ENCODE assay signal across 8 mouse cellular contexts in genomic region chr19:10203146-10203847, GRCm38 (mm10). TPM values are rescaled to one million over a fixed set of nuclear protein-coding genes. Genes with fewer than 3 reads are reported as not detected.
DNase-seq lines count a peak whose midpoint lies in the region; ATAC-seq and TF ChIP-seq lines count a peak whose summit lies in the region.

No protein-coding gene starts in this region.

- ATAC-seq in kidney, embryonic 15.5 days (replicated peaks; ENCODE audit: low FRiP score) = peak; percentile 67
- no peak; the same call in 1 of the 2 replicates for ATAC-seq in hindbrain, embryonic 16.5 days
- ATAC-seq in midbrain, postnatal 0 days (ENCODE audit: low FRiP score) = peak; percentile 1; the same call in 1 of the 2 replicates

- peaks cover 63% of the 10 kb centered on the region for H3K36me3 ChIP-seq in kidney, embryonic 15.5 days
- peaks cover 10% of the 10 kb centered on the region for H3K36me3 ChIP-seq in hindbrain, embryonic 16.5 days (ENCODE audit: control insufficient read depth, insufficient read depth, low read length)
- peaks cover 32% of the 10 kb centered on the region for H3K36me3 ChIP-seq in midbrain, postnatal 0 days (ENCODE audit: insufficient read depth, low read length)

- no peaks in the 10 kb centered on the region for H3K9me3 ChIP-seq in kidney, embryonic 15.5 days (replicated peaks)
- no peaks in the 10 kb centered on the region for H3K9me3 ChIP-seq in hindbrain, embryonic 16.5 days (ENCODE audit: control insufficient read depth, low read length)
- H3K9me3 ChIP-seq in midbrain, postnatal 0 days (ENCODE audit: low read length) = no peaks in the 10 kb centered on the region

- TF ChIP-seq POLR2A in brain, embryonic 14.5 days (IDR thresholded peaks at IDR 0.05; ENCODE audit: borderline replicate concordance, extremely low read depth, insufficient read depth, insufficient read length, poor library complexity, severe bottlenecking) = no peak

- 1% methylated on average over 23 of the region's 23 CpGs for WGBS in kidney, embryonic 15.5 days
- 2% methylated on average over 23 of the region's 23 CpGs for WGBS in hindbrain, embryonic 16.5 days
- WGBS in midbrain, postnatal 0 days = 4% methylated on average over 23 of the region's 23 CpGs

- peak overlapping the region; percentile 81 for H3K4me2 ChIP-seq in kidney, embryonic 15.5 days
- peak overlapping the region; percentile 92 for H3K4me2 ChIP-seq in hindbrain, embryonic 16.5 days (ENCODE audit: low read length)
- peak overlapping the region; percentile 85 for H3K4me2 ChIP-seq in midbrain, postnatal 0 days (ENCODE audit: low read depth, low read length, poor library complexity, severe bottlenecking)

- no peaks in the 10 kb centered on the region for H3K27me3 ChIP-seq in kidney, embryonic 15.5 days
- H3K27me3 ChIP-seq in hindbrain, embryonic 16.5 days (replicated peaks; ENCODE audit: control insufficient read depth, insufficient read depth, low read length) = no peaks in the 10 kb centered on the region
- no peaks in the 10 kb centered on the region for H3K27me3 ChIP-seq in midbrain, postnatal 0 days (ENCODE audit: insufficient read depth, low read length)

- no peak for TF ChIP-seq CTCF in brain, embryonic 14.5 days (IDR thresholded peaks at IDR 0.05; ENCODE audit: borderline replicate concordance, extremely low read depth, insufficient read depth, insufficient read length)
- no peak for TF ChIP-seq CTCF in midbrain, postnatal 0 days (IDR thresholded peaks at IDR 0.05)

- peak overlapping the region; percentile 74 for H3K4me3 ChIP-seq in kidney, embryonic 15.5 days (replicated peaks)
- peak overlapping the region; percentile 81 for H3K4me3 ChIP-seq in hindbrain, embryonic 16.5 days (ENCODE audit: low read length)
- H3K4me3 ChIP-seq in midbrain, postnatal 0 days (ENCODE audit: low read depth, low read length) = peak overlapping the region; percentile 80

- H3K9ac ChIP-seq in kidney, embryonic 15.5 days = peak overlapping the region; percentile 84
- peak overlapping the region; percentile 88 for H3K9ac ChIP-seq in hindbrain, embryonic 16.5 days (ENCODE audit: low read depth, low read length)
- peak overlapping the region; percentile 70 for H3K9ac ChIP-seq in midbrain, postnatal 0 days (replicated peaks; ENCODE audit: low read length, poor library complexity, severe bottlenecking)

- DNase-seq in kidney, postnatal 14 days = no peak
- peak; percentile 56 for DNase-seq in brain, embryonic 14.5 days (ENCODE audit: low read depth)
- no peak for DNase-seq in midbrain, postnatal 0 days (ENCODE audit: low spot score)
- DNase-seq in embryo, embryonic 9.5 days (ENCODE audit: extremely low spot score) = no peak
- no peak for DNase-seq in frontal cortex, postnatal 14 days (ENCODE audit: low spot score in 2 of 2)
- no peak for DNase-seq in adrenal gland, postnatal 36 days

- H3K27ac ChIP-seq in kidney, embryonic 15.5 days = peak overlapping the region; percentile 91
- peak overlapping the region; percentile 82 for H3K27ac ChIP-seq in hindbrain, embryonic 16.5 days (ENCODE audit: low read depth, low read length)
- H3K27ac ChIP-seq in midbrain, postnatal 0 days (ENCODE audit: low read depth, low read length) = peak overlapping the region; percentile 71

- peaks cover 16% of the 10 kb centered on the region for H3K4me1 ChIP-seq in kidney, embryonic 15.5 days
- peaks cover 16% of the 10 kb centered on the region for H3K4me1 ChIP-seq in hindbrain, embryonic 16.5 days (ENCODE audit: control insufficient read depth, insufficient read depth, low read depth, low read length)
- H3K4me1 ChIP-seq in midbrain, postnatal 0 days (ENCODE audit: insufficient read depth, low read length) = peaks cover 10% of the 10 kb centered on the region; the same call in 1 of the 2 replicates

RNA-seq across cellular contexts. Expression of gene Tmem258, which starts 0.5 kb away (rescaled TPM):
- 477 and 511 TPM in 2 replicates for polyA plus RNA-seq in kidney, embryonic 15.5 days (2015; fragmentation: Nextera tagmentation; extraction: Ambion mirVana)
- 108 and 164 TPM in 2 replicates for polyA plus RNA-seq in brain, embryonic 14.5 days (2012; rRNA removed)
- 281 and 311 TPM in 2 replicates for polyA plus RNA-seq in hindbrain, embryonic 16.5 days (2015; fragmentation: Nextera tagmentation; extraction: Ambion mirVana)
- total RNA-seq in midbrain, postnatal 0 days (2014; rRNA removed) = 61.4 and 84.7 TPM in 2 replicates
- 279 and 299 TPM in 2 replicates for polyA plus RNA-seq in midbrain, postnatal 0 days (2015; fragmentation: Nextera tagmentation; extraction: Ambion mirVana)
- total RNA-seq in adrenal gland, postnatal 36 days (2021) = 100 to 1,000 TPM; 161 to 204 TPM

RNA-seq across cellular contexts. Expression of gene Fen1, which starts 0.7 kb away (rescaled TPM):
- 109 and 111 TPM in 2 replicates for polyA plus RNA-seq in kidney, embryonic 15.5 days (2015; fragmentation: Nextera tagmentation; extraction: Ambion mirVana)
- 26.6 and 34.3 TPM in 2 replicates for polyA plus RNA-seq in brain, embryonic 14.5 days (2012; rRNA removed)
- 27.6 and 29.4 TPM in 2 replicates for polyA plus RNA-seq in hindbrain, embryonic 16.5 days (2015; fragmentation: Nextera tagmentation; extraction: Ambion mirVana)
- 19.8 and 20.9 TPM in 2 replicates for total RNA-seq in midbrain, postnatal 0 days (2014; rRNA removed)
- 20.5 and 21.8 TPM in 2 replicates for polyA plus RNA-seq in midbrain, postnatal 0 days (2015; fragmentation: Nextera tagmentation; extraction: Ambion mirVana)
- total RNA-seq in adrenal gland, postnatal 36 days (2021) = 10 to 100 TPM; 12.0 to 18.4 TPM

RNA-seq across cellular contexts. Expression of gene Fads1, which starts 20.6 kb away (rescaled TPM):
- 95.3 and 108 TPM in 2 replicates for polyA plus RNA-seq in kidney, embryonic 15.5 days (2015; fragmentation: Nextera tagmentation; extraction: Ambion mirVana)
- polyA plus RNA-seq in brain, embryonic 14.5 days (2012; rRNA removed) = 136 and 139 TPM in 2 replicates
- polyA plus RNA-seq in hindbrain, embryonic 16.5 days (2015; fragmentation: Nextera tagmentation; extraction: Ambion mirVana) = 169 and 177 TPM in 2 replicates
- 180 and 184 TPM in 2 replicates for total RNA-seq in midbrain, postnatal 0 days (2014; rRNA removed)
- polyA plus RNA-seq in midbrain, postnatal 0 days (2015; fragmentation: Nextera tagmentation; extraction: Ambion mirVana) = 150 and 153 TPM in 2 replicates
- 1,000 to 10,000 TPM in 1 of 2 experiments, 100 to 1,000 TPM in 1; 677 to 1,388 TPM for total RNA-seq in adrenal gland, postnatal 36 days (2021)

RNA-seq across cellular contexts. Expression of gene Myrf, which starts 37.3 kb away (rescaled TPM):
- polyA plus RNA-seq in kidney, embryonic 15.5 days (2015; fragmentation: Nextera tagmentation; extraction: Ambion mirVana) = 3.3 and 4.2 TPM in 2 replicates
- polyA plus RNA-seq in brain, embryonic 14.5 days (2012; rRNA removed) = 1.4 and 2.4 TPM in 2 replicates
- 0.95 and 1.1 TPM in 2 replicates for polyA plus RNA-seq in hindbrain, embryonic 16.5 days (2015; fragmentation: Nextera tagmentation; extraction: Ambion mirVana)
- total RNA-seq in midbrain, postnatal 0 days (2014; rRNA removed) = 1.7 and 2.2 TPM in 2 replicates
- 0.91 and 0.94 TPM in 2 replicates for polyA plus RNA-seq in midbrain, postnatal 0 days (2015; fragmentation: Nextera tagmentation; extraction: Ambion mirVana)
- total RNA-seq in adrenal gland, postnatal 36 days (2021) = 1 to 10 TPM; 1.4 to 1.7 TPM
